Mouse (Mus musculus) left cerebral cortex, adult 9 months (tissue): ENCODE results near the gene Acta2.

Source experiments
- DNase-seq, 2 experiments: peaks; one replicate each; pipeline ENCODE4 v3.0.0; 2022; ENCODE audit warnings: low spot score in 2 of 2

The Acta2 gene

GRCm38 (mm10) chr19:34192008-34192963 is 63.1 kb downstream of the Acta2 start, which contains the start of gene Stambpl1:
TSS of gene Stambpl1 (plus strand) at chr19:34192229.
- peak in 1 of 2 experiments; percentile 69 for DNase-seq

DNA sequence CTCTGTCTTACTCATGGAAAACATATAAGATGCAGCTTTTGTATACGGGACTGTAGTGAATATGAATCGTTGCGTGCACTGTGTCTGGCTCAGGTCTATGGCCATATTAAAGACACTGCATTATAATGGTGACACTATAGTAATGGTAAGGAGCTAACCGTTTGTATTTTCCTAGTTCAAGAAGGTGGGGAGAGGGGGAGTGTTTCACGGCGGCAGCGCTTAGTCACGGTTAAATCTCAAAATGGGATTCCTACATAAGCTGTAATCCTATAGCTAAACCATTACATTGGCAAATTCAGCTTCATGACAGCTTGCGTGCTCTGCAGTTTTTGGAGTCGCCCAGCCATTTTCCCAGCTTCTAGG is 63.8 kb downstream of the Acta2 start:
- no peak for DNase-seq
